Mouse (Mus musculus) bone marrow, adult 2 months (tissue): ENCODE data around the gene Alkbh2.

Experiments used
- CTCF ChIP-seq: fragments of 200-500 bp; IDR thresholded peaks from 2 replicates; pipeline ENCODE4 v1.5.1; 2011; ENCODE audit warnings: low read length, control low read depth; ENCODE audit not compliant: control insufficient read depth, insufficient read depth
- POLR2A ChIP-seq: fragments of 200-500 bp; IDR thresholded peaks from 2 replicates; pipeline ENCODE4 v1.6.1; 2011; ENCODE audit warnings: low read depth, mild to moderate bottlenecking, control low read depth, low read length, borderline replicate concordance; ENCODE audit not compliant: control insufficient read depth

DNA sequence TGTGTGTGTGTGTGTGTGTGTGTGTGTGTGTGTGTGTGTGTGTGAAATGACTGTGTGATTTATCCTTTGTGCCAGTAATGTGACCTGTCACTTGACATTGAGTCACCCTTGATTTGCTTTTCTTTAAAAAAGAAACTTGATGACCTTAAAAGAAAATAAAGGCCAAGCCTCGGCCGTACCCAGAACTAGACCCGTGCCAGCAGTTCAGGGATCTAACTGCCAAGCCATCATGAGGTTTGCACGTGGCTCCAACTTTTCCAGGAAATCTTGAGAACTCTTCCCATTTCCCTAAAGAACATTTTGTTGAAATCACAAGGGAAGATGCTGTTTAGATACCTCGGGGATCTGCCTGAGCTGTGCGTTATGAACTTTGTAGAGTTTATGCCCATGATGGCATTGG, 33.4 kb upstream of the Alkbh2 start:
- no peak for TF ChIP-seq POLR2A
- TF ChIP-seq CTCF = no peak
